Mouse (Mus musculus): Measurements from ENCODE around the gene Tom1.

- TF ChIP-seq CTCF (IDR thresholded peaks at IDR 0.05; ENCODE audit: borderline replicate concordance, insufficient read depth, low read length) (no peak), POLR2A (IDR thresholded peaks at IDR 0.05; ENCODE audit: low read depth, low read length) (no peak)
Measured at GRCm38 (mm10) chr8:75081364-75082040, 48.0 kb downstream of the Tom1 start.
